Mouse (Mus musculus): Measurements from ENCODE around the gene Zfp618. TPM values are rescaled to one million over a fixed set of nuclear protein-coding genes. Genes with fewer than 3 reads are reported as not detected.

Gene Zfp618
- polyA plus RNA-seq, 1 experiment from 2014 or later: 2.6 TPM

DNA sequence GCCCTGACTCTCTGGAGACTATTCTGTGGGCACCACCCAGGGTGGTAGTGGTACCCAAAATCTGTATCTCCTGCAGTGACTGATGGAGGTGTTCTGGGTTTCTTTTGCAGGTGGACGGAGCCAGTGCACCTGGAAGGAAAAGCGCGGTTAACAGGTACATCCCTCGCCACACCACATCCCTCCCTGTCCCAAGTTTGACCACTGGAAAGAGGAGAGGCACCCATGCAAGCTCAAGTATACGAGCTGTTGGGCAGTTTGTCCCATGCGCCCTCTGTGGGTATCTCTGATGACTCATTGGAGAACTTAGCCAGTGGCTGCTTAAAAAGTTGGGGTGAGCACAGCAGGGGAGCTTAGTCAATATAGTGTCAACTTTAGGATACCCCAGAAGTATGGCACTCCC, 96.0 kb downstream of the Zfp618 start:
- WGBS: 96% methylated on average over 6 of the region's 6 CpGs

DNA sequence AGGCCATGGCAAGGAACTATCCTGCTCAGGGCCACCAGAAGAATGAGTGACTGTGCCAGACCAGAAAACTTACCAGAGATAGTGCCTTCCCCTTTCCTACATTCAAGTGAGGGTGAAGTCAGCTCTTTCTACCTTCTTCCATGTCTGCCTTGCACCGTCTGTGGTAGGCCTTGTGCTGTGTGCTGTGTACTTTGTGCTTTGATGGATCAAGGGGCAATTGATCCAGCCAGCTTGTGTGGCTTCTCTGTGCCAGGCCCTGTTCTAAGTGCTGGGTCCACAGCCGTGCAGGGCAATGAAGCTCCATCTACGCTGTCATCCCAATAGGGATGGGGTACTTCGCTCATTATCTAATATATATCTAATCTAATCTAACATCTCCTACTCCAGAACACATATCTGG, 98.0 kb downstream of the Zfp618 start:
- Histone ChIP-seq H3K4me2 (replicated peaks; ENCODE audit: low read depth) (no peak overlapping the region), H3K27ac (ENCODE audit: low read depth, low read length) (no peak overlapping the region), H3K36me3 (ENCODE audit: control insufficient read depth, insufficient read depth) (no peaks in the 10 kb centered on the region), H3K27me3 (replicated peaks; ENCODE audit: control insufficient read depth, insufficient read depth, low read length) (no peaks in the 10 kb centered on the region), H3K9me3 (ENCODE audit: control insufficient read depth) (no peaks in the 10 kb centered on the region), H3K4me3 (ENCODE audit: low read depth, low read length) (no peak overlapping the region), H3K9ac (ENCODE audit: low read depth, low read length) (no peak overlapping the region), H3K4me1 (replicated peaks; ENCODE audit: control insufficient read depth, insufficient read depth, low read length) (no peaks in the 10 kb centered on the region)
- no peak for TF ChIP-seq CTCF (IDR thresholded peaks at IDR 0.05; ENCODE audit: low read depth)
- no peak for ATAC-seq
- 87% methylated on average over 4 of the region's 4 CpGs for whole genome bisulfite sequencing

More for the DNA sequence above, 96.0 kb downstream of the Zfp618 start:
- H3K36me3 ChIP-seq (ENCODE audit: control insufficient read depth, insufficient read depth): no peaks in the 10 kb centered on the region
- H3K4me2 ChIP-seq (replicated peaks; ENCODE audit: low read depth): no peak overlapping the region
- H3K27ac ChIP-seq (ENCODE audit: low read depth, low read length): no peak overlapping the region
- H3K9me3 ChIP-seq (ENCODE audit: control insufficient read depth): no peaks in the 10 kb centered on the region
- no peak for ATAC-seq
- no peaks in the 10 kb centered on the region for H3K27me3 ChIP-seq (replicated peaks; ENCODE audit: control insufficient read depth, insufficient read depth, low read length)
- H3K4me1 ChIP-seq (replicated peaks; ENCODE audit: control insufficient read depth, insufficient read depth, low read length): peaks cover 5% of the 10 kb centered on the region
- no peak overlapping the region for H3K9ac ChIP-seq (ENCODE audit: low read depth, low read length)
- TF ChIP-seq CTCF (IDR thresholded peaks at IDR 0.05; ENCODE audit: low read depth): peak; percentile 1; the same call in 1 of the 2 replicates
- no peak overlapping the region for H3K4me3 ChIP-seq (ENCODE audit: low read depth, low read length)

DNA sequence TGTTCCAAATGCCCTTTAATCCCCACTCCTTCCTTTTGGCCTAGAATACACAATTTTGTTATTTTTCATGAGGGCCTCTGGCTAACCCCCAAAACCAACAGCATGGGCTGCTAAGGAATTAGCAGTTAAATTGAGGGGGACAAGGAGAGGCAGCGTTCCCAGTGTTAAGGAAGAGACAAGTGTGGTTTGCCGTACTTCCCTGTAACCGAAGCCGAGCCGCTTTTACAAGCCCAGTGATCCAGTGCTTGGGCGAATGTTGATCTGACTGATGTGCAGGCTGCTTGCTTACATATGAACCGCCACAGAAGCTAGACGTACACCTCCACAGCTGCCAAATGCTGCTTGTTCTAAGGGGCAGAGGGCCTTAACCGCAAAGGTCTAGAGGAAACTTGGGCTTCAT, 99.5 kb downstream of the Zfp618 start:
- no peaks in the 10 kb centered on the region for H3K9me3 ChIP-seq (ENCODE audit: control insufficient read depth)
- no peak for TF ChIP-seq CTCF (IDR thresholded peaks at IDR 0.05; ENCODE audit: low read depth)
- H3K4me3 ChIP-seq (ENCODE audit: low read depth, low read length): no peak overlapping the region
- no peaks in the 10 kb centered on the region for H3K27me3 ChIP-seq (replicated peaks; ENCODE audit: control insufficient read depth, insufficient read depth, low read length)
- no peaks in the 10 kb centered on the region for H3K4me1 ChIP-seq (replicated peaks; ENCODE audit: control insufficient read depth, insufficient read depth, low read length)
- H3K9ac ChIP-seq (ENCODE audit: low read depth, low read length): no peak overlapping the region
- no peak for ATAC-seq
- H3K4me2 ChIP-seq (replicated peaks; ENCODE audit: low read depth): no peak overlapping the region
- no peaks in the 10 kb centered on the region for H3K36me3 ChIP-seq (ENCODE audit: control insufficient read depth, insufficient read depth)
- WGBS: 84% methylated on average over 9 of the region's 9 CpGs
- H3K27ac ChIP-seq (ENCODE audit: low read depth, low read length): no peak overlapping the region

DNA sequence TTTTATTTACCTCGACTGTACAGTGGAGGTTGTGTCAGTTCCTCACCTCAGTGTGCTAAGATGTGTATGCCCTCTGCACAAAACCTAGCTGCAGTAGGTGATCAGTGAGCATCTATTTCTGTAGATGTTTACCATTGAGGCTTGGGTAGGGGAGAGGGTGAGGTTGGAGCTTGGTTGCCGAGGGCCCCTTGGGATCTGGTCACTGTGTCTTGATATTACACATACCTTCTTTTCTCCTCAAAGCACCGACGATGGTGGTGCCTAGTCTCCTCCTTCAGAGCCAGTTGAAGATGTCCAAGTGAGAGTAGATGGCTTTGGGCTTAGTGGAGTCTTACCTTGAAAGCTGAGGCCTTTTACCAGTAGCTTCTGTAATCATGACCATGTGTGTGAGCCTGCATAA, 101.4 kb downstream of the Zfp618 start:
- Histone ChIP-seq H3K4me3 (ENCODE audit: low read depth, low read length) (no peak overlapping the region), H3K4me1 (replicated peaks; ENCODE audit: control insufficient read depth, insufficient read depth, low read length) (0 out of 2 replicates have a peak, but pooled peaks cover 6% of the 10 kb centered on the region), H3K9me3 (ENCODE audit: control insufficient read depth) (no peaks in the 10 kb centered on the region), H3K9ac (ENCODE audit: low read depth, low read length) (no peak overlapping the region), H3K4me2 (replicated peaks; ENCODE audit: low read depth) (no peak overlapping the region), H3K27me3 (replicated peaks; ENCODE audit: control insufficient read depth, insufficient read depth, low read length) (no peaks in the 10 kb centered on the region), H3K27ac (ENCODE audit: low read depth, low read length) (no peak overlapping the region), H3K36me3 (ENCODE audit: control insufficient read depth, insufficient read depth) (no peaks in the 10 kb centered on the region)
- 85% methylated on average over 4 of the region's 4 CpGs for WGBS
- no peak for ATAC-seq
- no peak for TF ChIP-seq CTCF (IDR thresholded peaks at IDR 0.05; ENCODE audit: low read depth)

DNA sequence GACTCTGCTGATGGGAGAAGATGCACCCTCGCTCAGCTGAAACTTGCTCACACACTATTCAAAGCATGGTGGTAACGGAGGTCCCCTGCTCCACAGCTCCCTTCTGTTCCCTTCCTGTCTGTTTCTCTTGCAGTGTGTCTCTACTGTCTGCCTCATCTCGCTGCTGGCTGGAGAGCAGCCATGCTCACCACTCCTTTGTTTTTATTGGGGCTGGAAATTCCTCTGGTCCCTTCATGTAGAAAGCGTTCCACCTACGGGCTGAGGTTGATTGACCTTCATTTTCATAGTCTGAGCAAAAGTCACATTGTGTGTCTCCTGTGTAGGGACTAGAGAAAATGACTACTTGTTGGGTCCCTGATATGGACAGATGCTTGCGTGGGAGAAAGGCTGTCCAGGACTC, 102.4 kb downstream of the Zfp618 start:
- 61% methylated on average over 6 of the region's 6 CpGs for WGBS
- H3K4me2 ChIP-seq (replicated peaks; ENCODE audit: low read depth): no peak overlapping the region
- no peak for ATAC-seq

DNA sequence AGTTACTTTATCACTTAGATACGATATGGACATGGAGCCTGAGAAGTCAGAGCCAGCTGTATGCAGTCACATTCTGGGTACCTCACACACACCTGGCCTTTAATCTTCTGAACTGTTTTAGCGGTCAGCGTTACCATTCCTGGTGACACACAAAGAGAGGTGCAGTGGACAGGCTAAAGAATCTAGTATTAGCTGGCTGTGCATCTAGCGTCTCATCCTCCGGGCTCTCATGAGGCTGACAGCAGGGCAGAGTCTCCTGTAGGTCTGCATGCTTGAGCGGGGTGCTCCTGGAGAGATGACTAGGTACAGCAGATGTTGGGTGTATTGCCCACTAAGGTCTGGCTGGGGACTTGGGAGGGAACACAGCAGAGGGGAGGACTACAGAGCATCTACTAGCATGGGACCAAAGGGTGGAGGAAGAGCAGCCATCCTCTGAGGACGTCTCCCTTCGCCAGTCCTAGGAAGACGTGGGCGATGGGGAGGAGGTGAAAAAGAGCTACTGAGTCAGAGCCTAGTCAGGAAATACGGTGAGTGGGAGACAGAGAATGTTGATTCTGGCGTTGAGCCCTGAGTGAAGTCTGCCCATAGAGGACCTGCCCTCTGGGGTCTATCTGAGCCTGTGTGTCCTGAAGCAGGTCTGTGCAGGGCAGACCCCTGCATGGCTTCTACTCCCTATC, 103.3 kb downstream of the Zfp618 start:
- Histone ChIP-seq H3K4me3 (ENCODE audit: low read depth, low read length) (no peak overlapping the region), H3K36me3 (ENCODE audit: control insufficient read depth, insufficient read depth) (no peaks in the 10 kb centered on the region; the same call in 1 of the 2 replicates), H3K9me3 (ENCODE audit: control insufficient read depth) (no peaks in the 10 kb centered on the region), H3K27ac (ENCODE audit: low read depth, low read length) (no peak overlapping the region), H3K27me3 (replicated peaks; ENCODE audit: control insufficient read depth, insufficient read depth, low read length) (no peaks in the 10 kb centered on the region), H3K4me2 (replicated peaks; ENCODE audit: low read depth) (no peak overlapping the region), H3K4me1 (replicated peaks; ENCODE audit: control insufficient read depth, insufficient read depth, low read length) (peaks cover 17% of the 10 kb centered on the region; the same call in 1 of the 2 replicates), H3K9ac (ENCODE audit: low read depth, low read length) (no peak overlapping the region)
- no peak for ATAC-seq
- TF ChIP-seq CTCF (IDR thresholded peaks at IDR 0.05; ENCODE audit: low read depth): no peak
- 86% methylated on average over 12 of the region's 12 CpGs for WGBS

More for the DNA sequence above, 102.4 kb downstream of the Zfp618 start:
- Histone ChIP-seq H3K27me3 (replicated peaks; ENCODE audit: control insufficient read depth, insufficient read depth, low read length) (no peaks in the 10 kb centered on the region), H3K36me3 (ENCODE audit: control insufficient read depth, insufficient read depth) (no peaks in the 10 kb centered on the region; the same call in 1 of the 2 replicates), H3K27ac (ENCODE audit: low read depth, low read length) (no peak overlapping the region), H3K9me3 (ENCODE audit: control insufficient read depth) (no peaks in the 10 kb centered on the region), H3K4me3 (ENCODE audit: low read depth, low read length) (no peak overlapping the region), H3K9ac (ENCODE audit: low read depth, low read length) (no peak overlapping the region), H3K4me1 (replicated peaks; ENCODE audit: control insufficient read depth, insufficient read depth, low read length) (peaks cover 13% of the 10 kb centered on the region; the same call in 1 of the 2 replicates)
- TF ChIP-seq CTCF (IDR thresholded peaks at IDR 0.05; ENCODE audit: low read depth): no peak

Data from intestine, postnatal 0 days (tissue).